Mouse (Mus musculus) brown adipose tissue, adult 24 weeks (tissue): Measurements from ENCODE around the gene Sltm. TPM values are rescaled to one million over a fixed set of nuclear protein-coding genes. Genes with fewer than 3 reads are reported as not detected.
"Not testable (repeated sequence)": the region's sequence is repeated elsewhere in the genome, so short reads cannot be mapped to it uniquely, and the experiment has no call there.

Experiments used
- H3K27ac ChIP-seq: fragments of 200-500 bp; replicated peaks from 2 replicates; pipeline ENCODE4 v1.5.1; 2012; ENCODE audit warnings: low read depth, mild to moderate bottlenecking, low read length
- H3K4me1 ChIP-seq: fragments of 200-500 bp; 2 replicates; pipeline ENCODE4 v1.6.1; 2012; ENCODE audit warnings: low read length, mixed read lengths; ENCODE audit not compliant: control insufficient read depth, insufficient read depth, insufficient read length
- H3K4me3 ChIP-seq: fragments of 200-500 bp; 2 replicates; pipeline ENCODE4 v1.5.1; 2012; ENCODE audit warnings: low read depth, mild to moderate bottlenecking, low read length, moderate library complexity; ENCODE audit not compliant: insufficient read depth
- polyA plus RNA-seq: library from polyadenylated mRNA; stranded (reverse); fragments of >200 nt; gene quantifications from 2 replicates; pipeline ENCODE4 v1.2.4, GENCODE M21; 2012; ENCODE audit not compliant: missing spikeins, insufficient read depth, insufficient read length

Gene Sltm
- polyA plus RNA-seq, 1 experiment = 19.0 TPM

GRCm38 (mm10) chr9:70533328-70533727 lies 9.2 kb upstream of the Sltm start:
- Histone ChIP-seq H3K4me1 (no peaks in the 10 kb centered on the region), H3K4me3 (no peak overlapping the region), H3K27ac (no peak overlapping the region)

- Histone ChIP-seq H3K4me1 (no peaks in the 10 kb centered on the region), H3K27ac (no peak overlapping the region), H3K4me3 (no peak overlapping the region)
Measured at GRCm38 (mm10) chr9:70541584-70541983, 970 bp upstream of the Sltm start.

- H3K4me1 ChIP-seq = no peaks in the 10 kb centered on the region
- peak overlapping the region; percentile 75 for H3K27ac ChIP-seq
- peak overlapping the region; percentile 82 for H3K4me3 ChIP-seq
Measured at GRCm38 (mm10) chr9:70543048-70543880, 710 bp downstream of the Sltm start.

- H3K4me1 ChIP-seq = no peaks in the 10 kb centered on the region
- no peak overlapping the region for H3K4me3 ChIP-seq
- H3K27ac ChIP-seq = no peak overlapping the region
Measured at GRCm38 (mm10) chr9:70543985-70544384, 1.4 kb downstream of the Sltm start.

- Histone ChIP-seq H3K27ac (no peak overlapping the region), H3K4me3 (no peak overlapping the region), H3K4me1 (no peaks in the 10 kb centered on the region)
Measured at GRCm38 (mm10) chr9:70544831-70545230, 2.3 kb downstream of the Sltm start.

- not testable (repeated sequence) for H3K27ac ChIP-seq, H3K4me1 ChIP-seq, H3K4me3 ChIP-seq
Measured at GRCm38 (mm10) chr9:70546576-70546975, 4.0 kb downstream of the Sltm start.

GRCm38 (mm10) chr9:70548304-70548703 lies 5.8 kb downstream of the Sltm start:
- no peaks in the 10 kb centered on the region; the same call in 1 of the 2 replicates for H3K4me1 ChIP-seq
- no peak overlapping the region for H3K4me3 ChIP-seq
- no peak overlapping the region for H3K27ac ChIP-seq

- Histone ChIP-seq H3K4me3 (no peak overlapping the region), H3K27ac (no peak overlapping the region), H3K4me1 (no peaks in the 10 kb centered on the region; the same call in 1 of the 2 replicates)
Measured at GRCm38 (mm10) chr9:70551524-70551923, 9.0 kb downstream of the Sltm start.

GRCm38 (mm10) chr9:70552233-70552632 lies 9.7 kb downstream of the Sltm start:
- not testable (repeated sequence) for H3K4me3 ChIP-seq, H3K4me1 ChIP-seq, H3K27ac ChIP-seq

- Histone ChIP-seq H3K4me1 (no peaks in the 10 kb centered on the region; the same call in 1 of the 2 replicates), H3K27ac (no peak overlapping the region), H3K4me3 (no peak overlapping the region)
Measured at GRCm38 (mm10) chr9:70555431-70555830, 12.9 kb downstream of the Sltm start.

- no peaks in the 10 kb centered on the region for H3K4me1 ChIP-seq
- H3K27ac ChIP-seq = no peak overlapping the region
- H3K4me3 ChIP-seq = no peak overlapping the region
Measured at GRCm38 (mm10) chr9:70556796-70557195, 14.2 kb downstream of the Sltm start.

- Histone ChIP-seq H3K4me3 (no peak overlapping the region), H3K4me1 (peaks cover 2% of the 10 kb centered on the region; the same call in 1 of the 2 replicates), H3K27ac (no peak overlapping the region)
Measured at GRCm38 (mm10) chr9:70562825-70563224, 20.3 kb downstream of the Sltm start.

- Histone ChIP-seq H3K4me3 (no peak overlapping the region), H3K4me1 (peaks cover 2% of the 10 kb centered on the region; the same call in 1 of the 2 replicates), H3K27ac (no peak overlapping the region)
Measured at GRCm38 (mm10) chr9:70567651-70568050, 25.1 kb downstream of the Sltm start.

- Histone ChIP-seq H3K27ac (no peak overlapping the region), H3K4me1 (no peaks in the 10 kb centered on the region), H3K4me3 (no peak overlapping the region)
Measured at GRCm38 (mm10) chr9:70570351-70570750, 27.8 kb downstream of the Sltm start.

- Histone ChIP-seq H3K4me3 (no peak overlapping the region), H3K4me1 (no peaks in the 10 kb centered on the region), H3K27ac (no peak overlapping the region)
Measured at GRCm38 (mm10) chr9:70578123-70578522, 35.6 kb downstream of the Sltm start.

- Histone ChIP-seq H3K27ac (no peak overlapping the region), H3K4me3 (no peak overlapping the region), H3K4me1 (no peaks in the 10 kb centered on the region)
Measured at GRCm38 (mm10) chr9:70580956-70581355, 38.4 kb downstream of the Sltm start.
